Mouse (Mus musculus) lung, embryonic 14.5 days (tissue): ENCODE data around the gene Cdyl. TPM values are rescaled to one million over a fixed set of nuclear protein-coding genes. Genes with fewer than 3 reads are reported as not detected.
A peak's percentile ranks its signal among the peaks of the same experiment; 100 is the strongest.

Source experiments
- ATAC-seq: fragments of 200-750 bp; cut with Nextera tagmentation; 2 replicates; pipeline ENCODE4 v1.8.0; 2017; ENCODE audit warnings: mild to moderate bottlenecking, moderate TSS enrichment, moderate library complexity; ENCODE audit not compliant: insufficient read depth
- DNase-seq: peaks from one replicate; pipeline ENCODE4 v3.0.0-alpha.2; 2015
- H3K27ac ChIP-seq: fragments of 300-500 bp; sonication (generic); 2 replicates; pipeline ENCODE4 v1.5.1; 2014; ENCODE audit warnings: low read depth, mild to moderate bottlenecking, moderate library complexity
- H3K27me3 ChIP-seq: fragments of 300-500 bp; sonication (generic); 2 replicates; pipeline ENCODE4 v1.6.1; 2014; ENCODE audit warnings: low read length, control low read depth; ENCODE audit not compliant: insufficient read depth
- H3K36me3 ChIP-seq: fragments of 300-500 bp; sonication (generic); 2 replicates; pipeline ENCODE4 v1.6.1; 2014; ENCODE audit warnings: control low read depth; ENCODE audit not compliant: insufficient read depth
- H3K4me1 ChIP-seq: fragments of 300-500 bp; sonication (generic); 2 replicates; pipeline ENCODE4 v1.6.1; 2014; ENCODE audit warnings: antibody characterized with exemption, control low read depth; ENCODE audit not compliant: insufficient read depth
- H3K4me2 ChIP-seq: fragments of 300-500 bp; sonication (generic); 2 replicates; pipeline ENCODE4 v1.6.1; 2014; ENCODE audit warnings: mild to moderate bottlenecking
- H3K4me3 ChIP-seq: fragments of 300-500 bp; sonication (generic); 2 replicates; pipeline ENCODE4 v1.5.1; 2014; ENCODE audit warnings: low read depth, low read length
- H3K9ac ChIP-seq: fragments of 300-500 bp; sonication (generic); 2 replicates; pipeline ENCODE4 v1.6.1; 2014
- H3K9me3 ChIP-seq: fragments of 300-500 bp; sonication (generic); 2 replicates; pipeline ENCODE4 v1.6.1; 2016; ENCODE audit warnings: low read depth, low read length, control low read depth
- CTCF ChIP-seq: IDR thresholded peaks from 2 replicates; pipeline ENCODE4 v1.5.1; 2016; ENCODE audit warnings: antibody characterized with exemption, low read depth
- WGBS: fragments of 180-500 bp; shearing (Covaris S2); extraction: QIAGEN DNeasy Blood & Tissue Kit; methylation state at CpG from one replicate; pipeline ENCODE4 v1.1.7; 2014; 5-methylcytosine and 5-hydroxymethylcytosine counted together
- polyA plus RNA-seq: library from polyadenylated mRNA; unstranded; fragments of >200 nt; fragmentation: Nextera tagmentation; extraction: Ambion mirVana; gene quantifications from 2 replicates; pipeline ENCODE4 v1.2.1, GENCODE M21; 2014

Gene Cdyl
- polyA plus RNA-seq, 1 experiment from 2014 or later, result 24.1 TPM

- Histone ChIP-seq H3K9ac (peak within 1 kb of the TSS; percentile 60), H3K36me3 (no peaks in the 10 kb centered on the region), H3K9me3 (no peaks in the 10 kb centered on the region), H3K27ac (no peak within 1 kb of the TSS), H3K27me3 (no peaks in the 10 kb centered on the region), H3K4me1 (no peaks in the 10 kb centered on the region), H3K4me2 (peak within 1 kb of the TSS; percentile 73), H3K4me3 (peak within 1 kb of the TSS; percentile 64)
- WGBS, result under 1% methylated on average over 35 of the region's 35 CpGs
- ATAC-seq, result peak; percentile 100
- DNase-seq, result peak; percentile 96
- no peak for TF ChIP-seq CTCF
Measured at GRCm38 (mm10) chr13:35905879-35906481, 246.3 kb downstream of the Cdyl start, which contains the start of gene Rpp40. Gene Rpp40, minus strand, starts transcription at chr13:35906359.

GRCm38 (mm10) chr13:35911476-35911875 lies 251.8 kb downstream of the Cdyl start:
- H3K4me2 ChIP-seq, result no peak overlapping the region
- H3K4me1 ChIP-seq, result no peaks in the 10 kb centered on the region
- DNase-seq (no peak), ATAC-seq (no peak)
- H3K4me3 ChIP-seq, result no peak overlapping the region
- no peaks in the 10 kb centered on the region for H3K9me3 ChIP-seq
- 77% methylated on average over 1 of the region's 1 CpGs for WGBS
- H3K27me3 ChIP-seq, result no peaks in the 10 kb centered on the region
- TF ChIP-seq CTCF, result no peak
- no peak overlapping the region for H3K27ac ChIP-seq
- H3K36me3 ChIP-seq, result no peaks in the 10 kb centered on the region
- no peak overlapping the region for H3K9ac ChIP-seq

Other genes with a start within 250 kb of the Cdyl start
- 20.2 and 24.7 TPM in 2 replicates for gene Rpp40, start 246.5 kb downstream of the Cdyl start, polyA plus RNA-seq